Mouse (Mus musculus): ENCODE results near the gene Scarb1. TPM values are rescaled to one million over a fixed set of nuclear protein-coding genes. Genes with fewer than 3 reads are reported as not detected.

Gene Scarb1
- total and polyA plus RNA-seq, 2 experiments from 2014 or later, result 58.2 to 79.8 TPM

- H3K4me3 ChIP-seq (ENCODE audit: low read depth, low read length), result no peak overlapping the region
- H3K9ac ChIP-seq (replicated peaks; ENCODE audit: low read depth, low read length), result no peak overlapping the region
- TF ChIP-seq EP300 (IDR thresholded peaks at IDR 0.05; ENCODE audit: low read depth), result no peak
- no peak for TF ChIP-seq CTCF (IDR thresholded peaks at IDR 0.05; ENCODE audit: low read depth)
- no peaks in the 10 kb centered on the region for H3K27me3 ChIP-seq (ENCODE audit: control insufficient read depth, insufficient read depth, low read length)
- no peaks in the 10 kb centered on the region for H3K9me3 ChIP-seq (replicated peaks; ENCODE audit: control insufficient read depth, low read length)
- no peak overlapping the region for H3K4me2 ChIP-seq (ENCODE audit: low read depth, low read length)
- peaks cover 37% of the 10 kb centered on the region for H3K36me3 ChIP-seq (replicated peaks; ENCODE audit: control insufficient read depth, insufficient read depth, low read length)
- ATAC-seq (ENCODE audit: insufficient read depth, low read depth), result no peak
- DNase-seq (ENCODE audit: low spot score), result no peak
- no peak overlapping the region for H3K27ac ChIP-seq (ENCODE audit: low read depth)
- 95% methylated on average over 6 of the region's 6 CpGs for WGBS
- H3K4me1 ChIP-seq (ENCODE audit: control insufficient read depth, insufficient read depth), result 0 out of 2 replicates have a peak, but pooled peaks cover 6% of the 10 kb centered on the region
Measured at GRCm38 (mm10) chr5:125303055-125303454, 37.8 kb downstream of the Scarb1 start.

GRCm38 (mm10) chr5:125298234-125298633 lies 42.7 kb downstream of the Scarb1 start:
- Histone ChIP-seq H3K27ac (ENCODE audit: low read depth) (no peak overlapping the region), H3K9me3 (replicated peaks; ENCODE audit: control insufficient read depth, low read length) (no peaks in the 10 kb centered on the region), H3K27me3 (ENCODE audit: control insufficient read depth, insufficient read depth, low read length) (no peaks in the 10 kb centered on the region), H3K36me3 (replicated peaks; ENCODE audit: control insufficient read depth, insufficient read depth, low read length) (peaks cover 76% of the 10 kb centered on the region), H3K9ac (replicated peaks; ENCODE audit: low read depth, low read length) (no peak overlapping the region), H3K4me1 (ENCODE audit: control insufficient read depth, insufficient read depth) (no peaks in the 10 kb centered on the region), H3K4me2 (ENCODE audit: low read depth, low read length) (no peak overlapping the region), H3K4me3 (ENCODE audit: low read depth, low read length) (no peak overlapping the region)
- ATAC-seq (ENCODE audit: insufficient read depth, low read depth) (no peak), DNase-seq (ENCODE audit: low spot score) (no peak)
- WGBS, result 62% methylated on average over 9 of the region's 9 CpGs
- TF ChIP-seq EP300 (IDR thresholded peaks at IDR 0.05; ENCODE audit: low read depth) (no peak), CTCF (IDR thresholded peaks at IDR 0.05; ENCODE audit: low read depth) (no peak)

- DNase-seq (ENCODE audit: low spot score), result no peak
- Histone ChIP-seq H3K9ac (replicated peaks; ENCODE audit: low read depth, low read length) (no peak overlapping the region), H3K27ac (ENCODE audit: low read depth) (no peak overlapping the region), H3K4me1 (ENCODE audit: control insufficient read depth, insufficient read depth) (no peaks in the 10 kb centered on the region), H3K27me3 (ENCODE audit: control insufficient read depth, insufficient read depth, low read length) (no peaks in the 10 kb centered on the region), H3K4me2 (ENCODE audit: low read depth, low read length) (no peak overlapping the region), H3K4me3 (ENCODE audit: low read depth, low read length) (no peak overlapping the region), H3K9me3 (replicated peaks; ENCODE audit: control insufficient read depth, low read length) (no peaks in the 10 kb centered on the region), H3K36me3 (replicated peaks; ENCODE audit: control insufficient read depth, insufficient read depth, low read length) (peaks cover 77% of the 10 kb centered on the region)
- TF ChIP-seq CTCF (IDR thresholded peaks at IDR 0.05; ENCODE audit: low read depth), result no peak
- no peak for TF ChIP-seq EP300 (IDR thresholded peaks at IDR 0.05; ENCODE audit: low read depth)
- WGBS, result 93% methylated on average over 7 of the region's 7 CpGs
- ATAC-seq (ENCODE audit: insufficient read depth, low read depth), result no peak
Measured at GRCm38 (mm10) chr5:125297171-125297570, 43.7 kb downstream of the Scarb1 start.

GRCm38 (mm10) chr5:125292951-125293350 lies 47.9 kb downstream of the Scarb1 start:
- DNase-seq (ENCODE audit: low spot score) (no peak), ATAC-seq (ENCODE audit: insufficient read depth, low read depth) (no peak)
- Histone ChIP-seq H3K36me3 (replicated peaks; ENCODE audit: control insufficient read depth, insufficient read depth, low read length) (peaks cover 85% of the 10 kb centered on the region), H3K9me3 (replicated peaks; ENCODE audit: control insufficient read depth, low read length) (no peaks in the 10 kb centered on the region), H3K9ac (replicated peaks; ENCODE audit: low read depth, low read length) (no peak overlapping the region), H3K27me3 (ENCODE audit: control insufficient read depth, insufficient read depth, low read length) (no peaks in the 10 kb centered on the region), H3K4me3 (ENCODE audit: low read depth, low read length) (no peak overlapping the region), H3K4me1 (ENCODE audit: control insufficient read depth, insufficient read depth) (no peaks in the 10 kb centered on the region), H3K27ac (ENCODE audit: low read depth) (no peak overlapping the region), H3K4me2 (ENCODE audit: low read depth, low read length) (no peak overlapping the region)
- TF ChIP-seq CTCF (IDR thresholded peaks at IDR 0.05; ENCODE audit: low read depth), result no peak
- TF ChIP-seq EP300 (IDR thresholded peaks at IDR 0.05; ENCODE audit: low read depth), result no peak
- 74% methylated on average over 7 of the region's 7 CpGs for WGBS

- no peaks in the 10 kb centered on the region for H3K4me1 ChIP-seq (ENCODE audit: control insufficient read depth, insufficient read depth)
- H3K9ac ChIP-seq (replicated peaks; ENCODE audit: low read depth, low read length), result no peak overlapping the region
- H3K4me3 ChIP-seq (ENCODE audit: low read depth, low read length), result no peak overlapping the region
- peaks cover 84% of the 10 kb centered on the region for H3K36me3 ChIP-seq (replicated peaks; ENCODE audit: control insufficient read depth, insufficient read depth, low read length)
- H3K9me3 ChIP-seq (replicated peaks; ENCODE audit: control insufficient read depth, low read length), result no peaks in the 10 kb centered on the region
- H3K4me2 ChIP-seq (ENCODE audit: low read depth, low read length), result no peak overlapping the region
- WGBS, result 83% methylated on average over 8 of the region's 8 CpGs
- DNase-seq (ENCODE audit: low spot score) (no peak), ATAC-seq (ENCODE audit: insufficient read depth, low read depth) (no peak)
- H3K27ac ChIP-seq (ENCODE audit: low read depth), result no peak overlapping the region
- TF ChIP-seq EP300 (IDR thresholded peaks at IDR 0.05; ENCODE audit: low read depth) (no peak), CTCF (IDR thresholded peaks at IDR 0.05; ENCODE audit: low read depth) (no peak)
- no peaks in the 10 kb centered on the region for H3K27me3 ChIP-seq (ENCODE audit: control insufficient read depth, insufficient read depth, low read length)
Measured at GRCm38 (mm10) chr5:125291895-125292294, 49.0 kb downstream of the Scarb1 start.

GRCm38 (mm10) chr5:125291387-125291786 lies 49.5 kb downstream of the Scarb1 start:
- ATAC-seq (ENCODE audit: insufficient read depth, low read depth) (no peak), DNase-seq (ENCODE audit: low spot score) (no peak)
- Histone ChIP-seq H3K9me3 (replicated peaks; ENCODE audit: control insufficient read depth, low read length) (no peaks in the 10 kb centered on the region), H3K27ac (ENCODE audit: low read depth) (no peak overlapping the region), H3K4me1 (ENCODE audit: control insufficient read depth, insufficient read depth) (no peaks in the 10 kb centered on the region), H3K9ac (replicated peaks; ENCODE audit: low read depth, low read length) (no peak overlapping the region), H3K27me3 (ENCODE audit: control insufficient read depth, insufficient read depth, low read length) (no peaks in the 10 kb centered on the region), H3K4me2 (ENCODE audit: low read depth, low read length) (no peak overlapping the region), H3K4me3 (ENCODE audit: low read depth, low read length) (no peak overlapping the region), H3K36me3 (replicated peaks; ENCODE audit: control insufficient read depth, insufficient read depth, low read length) (peaks cover 84% of the 10 kb centered on the region)
- 88% methylated on average over 10 of the region's 10 CpGs for WGBS
- TF ChIP-seq EP300 (IDR thresholded peaks at IDR 0.05; ENCODE audit: low read depth) (no peak), CTCF (IDR thresholded peaks at IDR 0.05; ENCODE audit: low read depth) (no peak)

Measured in heart, postnatal 0 days (tissue).